15 mouse cellular contexts compared by ENCODE assay signal in the genomic region with DNA sequence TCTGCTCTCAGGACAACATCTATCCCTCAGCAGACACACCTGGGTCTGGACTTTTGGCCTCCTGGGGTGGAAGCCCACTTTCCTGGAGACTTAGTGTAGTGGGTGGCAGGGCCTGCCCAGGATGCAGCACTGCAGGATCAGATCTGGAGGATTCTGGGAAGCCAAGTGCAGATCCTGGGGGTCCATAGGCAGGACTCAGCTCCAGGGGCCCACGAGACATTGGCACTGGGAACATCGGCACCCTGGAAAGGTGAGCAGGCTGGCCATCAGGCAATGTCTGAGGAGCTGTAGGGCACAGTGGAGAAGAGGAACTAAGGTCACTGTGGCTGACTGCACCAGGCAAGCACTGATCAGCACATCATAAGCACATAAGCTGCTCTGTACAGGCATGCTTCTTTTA.
"Had no signal": no experiment of that assay in that cellular context is flagged by ENCODE, and none has a peak within 500 bp of the region (broad histone marks: within the 10 kb centered on the region; RNA-seq: fewer than 3 reads in every experiment).

No protein-coding gene starts in this region.

- H3K4me1 ChIP-seq: neural tube, embryonic 15.5 days; stomach, embryonic 15.5 days had no signal

- H3K27me3 ChIP-seq: neural tube, embryonic 15.5 days; stomach, embryonic 15.5 days had no signal

- H3K9ac ChIP-seq: neural tube, embryonic 15.5 days; stomach, embryonic 15.5 days had no signal

- H3K4me2 ChIP-seq: neural tube, embryonic 15.5 days; stomach, embryonic 15.5 days had no signal

- H3K4me3 ChIP-seq: neural tube, embryonic 15.5 days; stomach, embryonic 15.5 days had no signal

- H3K9me3 ChIP-seq: neural tube, embryonic 15.5 days; stomach, embryonic 15.5 days had no signal

- DNase-seq: retina, postnatal 1 day; right cerebral cortex, adult 18-20 months; right cerebral cortex, postnatal 14 days; right cerebral cortex, postnatal 25 days; right cerebral cortex, postnatal 4 days; spleen, adult 18-20 months; thymus, adult 18-20 months; thymus, adult 2 months; thymus, postnatal 14 days; thymus, postnatal 25 days; thymus, postnatal 36 days; thymus, postnatal 4 days had no signal

- H3K27ac ChIP-seq: neural tube, embryonic 15.5 days; stomach, embryonic 15.5 days; stomach, postnatal 0 days had no signal
